Mouse (Mus musculus) kidney, adult 8-10 months (tissue): ENCODE results near the gene Cacna1c.

Experiments
- DNase-seq, 2 experiments: peaks; one replicate each; pipeline ENCODE4 v3.0.0; 2022

The Cacna1c gene

DNA sequence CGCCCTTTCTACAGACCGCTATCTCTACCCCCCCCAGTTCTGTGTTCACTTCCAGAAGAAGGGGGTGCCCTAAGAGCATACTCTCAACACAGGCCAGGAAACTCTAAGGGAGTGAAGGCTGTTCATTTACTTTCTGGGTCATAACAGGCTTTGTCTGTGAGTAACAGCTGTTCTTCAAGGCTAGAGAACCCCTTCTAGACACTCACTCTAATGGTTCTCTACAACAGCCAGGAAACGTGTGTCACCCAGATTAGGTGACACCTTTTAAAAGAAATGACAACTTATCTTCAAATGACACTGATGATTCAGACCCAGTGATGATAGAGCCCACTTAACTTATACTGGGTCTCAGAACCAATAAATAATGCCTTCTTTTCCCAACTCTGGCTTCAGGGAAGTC lies 461.1 kb downstream of the Cacna1c start:
- DNase-seq: no peak

DNA sequence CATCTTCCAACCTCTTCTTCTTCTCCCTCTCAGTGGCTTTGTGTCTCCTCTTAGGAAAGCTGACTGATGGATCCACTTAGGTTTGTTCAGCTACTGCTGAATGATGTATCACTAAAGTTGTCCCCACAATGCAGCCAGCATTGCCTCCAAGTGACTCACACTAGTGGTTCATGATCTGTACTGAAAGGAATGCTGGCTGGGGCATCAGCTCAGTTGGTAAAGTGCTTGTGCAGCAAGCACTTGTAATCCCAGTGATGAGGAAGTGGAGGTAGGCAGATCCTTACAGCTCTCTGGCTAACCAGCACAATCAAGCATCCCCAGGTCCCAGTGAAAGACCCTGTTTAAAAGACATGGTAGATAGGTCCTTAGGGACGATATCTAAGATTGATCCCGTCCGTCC lies 464.3 kb downstream of the Cacna1c start:
- no peak for DNase-seq

DNA sequence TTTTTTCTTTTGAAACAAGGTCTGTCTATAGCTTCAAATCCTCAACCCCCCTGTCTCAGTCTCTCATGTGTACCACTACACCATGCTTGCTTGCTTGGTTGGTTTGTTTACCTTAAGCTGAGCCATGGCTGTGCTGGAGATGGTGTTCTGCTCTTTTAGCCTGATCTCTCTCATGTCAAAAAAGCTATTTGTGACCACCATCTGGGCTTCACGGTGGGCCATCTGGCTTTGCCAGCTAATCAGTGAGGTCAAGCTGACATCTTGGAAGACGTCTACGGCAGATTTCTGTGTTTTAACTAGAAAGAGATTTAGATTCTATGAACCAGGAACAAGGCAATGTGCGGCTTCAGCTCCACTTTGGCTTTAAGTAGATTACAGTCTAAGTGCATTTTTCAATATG lies 471.3 kb downstream of the Cacna1c start:
- DNase-seq: no peak

DNA sequence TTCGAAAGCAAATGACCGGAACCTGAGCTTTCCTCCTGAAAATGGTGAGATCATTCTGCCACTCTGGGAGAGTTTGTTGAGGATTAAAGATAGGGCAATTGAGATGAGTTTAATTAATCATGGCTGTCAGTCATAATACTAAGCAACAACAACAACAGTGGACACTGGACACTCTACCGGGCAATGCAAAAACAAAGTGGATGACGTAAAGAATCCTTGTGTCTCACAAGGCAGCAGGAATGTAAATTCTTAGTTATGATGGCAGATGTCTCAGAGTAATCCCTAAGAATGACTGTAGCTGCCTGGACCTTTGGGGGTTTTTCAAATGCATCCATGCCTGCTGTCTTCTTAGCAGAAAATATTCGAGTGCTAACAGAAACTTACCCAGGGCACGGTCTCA lies 471.8 kb downstream of the Cacna1c start:
- no peak for DNase-seq

DNA sequence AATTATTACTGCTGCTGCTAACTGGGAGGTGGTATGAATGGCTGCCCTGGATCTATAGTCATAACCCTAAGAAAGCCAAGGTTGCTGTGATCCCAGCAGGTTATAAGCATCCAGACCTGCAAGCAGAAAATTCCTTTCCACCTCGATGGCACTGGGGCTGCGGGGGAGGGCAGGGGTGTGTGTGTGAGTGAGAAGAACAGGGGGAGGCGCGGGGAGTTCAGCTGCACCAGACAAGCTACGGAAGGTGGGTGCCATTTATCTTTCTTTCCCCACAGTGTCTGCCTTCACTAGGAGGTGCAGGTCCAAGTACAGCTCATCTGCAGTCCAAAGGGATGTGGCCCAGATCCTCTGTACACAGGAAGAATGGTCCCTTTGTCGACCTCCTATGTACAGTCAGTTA lies 473.9 kb downstream of the Cacna1c start:
- no peak for DNase-seq

DNA sequence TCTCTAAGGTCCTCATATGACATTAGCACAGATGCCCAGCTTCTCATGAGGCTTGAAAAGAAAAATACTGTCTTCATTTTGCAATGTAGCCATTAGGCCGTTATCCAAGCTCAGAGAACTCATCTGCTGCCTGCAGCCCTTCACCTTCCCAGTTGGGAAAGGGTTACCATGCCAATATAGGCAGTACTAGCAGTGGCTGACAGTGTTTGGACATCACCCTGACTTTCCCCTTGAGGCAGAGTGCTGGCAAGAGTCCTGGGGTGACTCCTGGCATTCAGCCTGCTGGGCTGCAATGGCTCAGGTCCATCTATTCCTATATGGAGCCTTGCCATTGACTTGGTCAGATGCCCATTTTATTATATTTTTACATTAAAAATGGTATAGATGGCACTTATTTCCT lies 476.7 kb downstream of the Cacna1c start:
- no peak for DNase-seq

DNA sequence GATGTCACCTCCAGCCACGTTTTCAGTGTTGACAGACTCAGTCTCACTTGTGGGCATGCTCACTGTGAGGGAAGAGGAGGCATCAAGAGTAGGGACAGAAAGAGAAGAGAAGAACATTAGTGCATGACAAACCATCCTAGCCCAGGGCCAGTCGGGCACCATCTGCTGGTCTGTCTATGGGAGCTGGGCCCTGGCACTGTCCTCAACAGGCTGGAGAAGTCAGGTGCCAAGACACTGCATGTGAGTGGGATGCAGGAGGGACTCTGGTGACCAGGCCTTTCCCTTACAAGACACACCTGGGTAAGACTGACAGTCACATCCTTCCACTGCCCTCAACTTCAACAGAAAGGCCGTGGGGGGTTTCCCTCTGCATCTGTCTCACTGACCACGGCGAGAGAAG lies 482.9 kb downstream of the Cacna1c start:
- no peak for DNase-seq

DNA sequence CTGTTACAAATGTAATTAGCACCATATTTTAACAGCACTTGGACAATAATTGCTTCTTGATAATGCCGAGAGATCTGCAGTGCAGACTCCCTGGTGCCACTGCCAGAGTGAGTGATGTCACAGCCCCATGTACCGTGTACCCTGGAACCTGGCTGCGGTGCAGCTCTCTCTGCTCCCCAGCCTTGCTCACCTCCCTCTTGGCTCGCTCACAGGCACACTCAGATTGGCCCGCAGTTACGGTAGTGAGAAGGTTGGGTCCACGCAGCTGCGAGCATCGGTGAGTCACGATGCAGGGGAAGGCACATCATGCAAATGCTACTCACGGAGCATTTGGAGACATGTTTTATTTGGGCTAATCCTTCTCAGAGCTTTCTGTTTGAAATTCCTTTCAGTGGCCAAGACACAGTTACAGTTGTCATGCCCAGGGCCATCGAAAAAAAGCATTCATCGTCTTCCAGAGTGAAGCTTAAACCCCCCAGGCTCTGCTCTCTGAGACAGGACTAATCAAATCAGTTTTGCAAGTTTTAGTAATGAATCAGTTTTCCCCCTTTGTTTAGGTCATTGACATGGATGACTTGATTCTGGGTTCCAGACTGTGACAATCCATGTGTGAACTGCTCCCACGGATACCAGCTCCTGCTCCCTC lies 484.4 kb downstream of the Cacna1c start:
- DNase-seq: peak in 1 of 2 experiments; percentile 5

DNA sequence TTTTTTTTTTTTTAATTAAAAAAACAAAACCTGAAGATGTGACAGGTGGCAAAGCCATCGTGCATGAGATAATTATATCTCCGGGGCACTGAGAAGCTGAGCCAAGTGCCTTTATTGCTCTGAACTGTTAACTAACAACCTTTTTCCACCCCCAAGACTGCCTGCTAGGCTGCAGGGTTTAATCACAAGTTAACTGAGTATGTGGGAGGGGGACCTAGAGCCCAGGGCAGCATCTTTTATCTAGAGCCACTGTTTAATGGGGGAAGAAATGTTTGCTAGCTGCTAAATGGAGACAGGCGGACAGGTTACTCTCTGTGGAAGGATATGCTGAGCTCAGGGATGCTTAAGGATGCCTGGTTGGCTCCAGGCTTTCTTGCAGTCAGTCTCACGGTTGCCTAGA lies 489.2 kb downstream of the Cacna1c start:
- no peak for DNase-seq

DNA sequence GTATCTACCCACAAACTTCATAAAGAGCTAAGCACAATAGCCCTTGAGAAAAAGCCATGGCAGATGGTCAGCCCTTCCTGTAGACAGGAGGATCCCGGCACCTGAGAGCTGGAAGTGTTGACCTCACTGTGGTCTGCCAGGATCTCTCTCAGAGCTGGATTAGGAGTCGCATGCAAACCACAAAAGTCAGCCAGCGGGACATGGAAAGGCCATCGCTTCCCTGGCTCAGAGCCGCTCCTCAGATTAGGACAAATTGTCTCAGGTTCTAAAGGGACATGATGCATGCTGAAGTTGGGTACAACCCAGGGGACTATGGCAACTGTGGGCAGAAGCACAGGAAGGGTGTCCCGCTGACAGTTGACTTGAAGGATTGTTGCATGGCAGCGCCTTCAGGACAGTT lies 490.4 kb downstream of the Cacna1c start:
- DNase-seq: no peak

DNA sequence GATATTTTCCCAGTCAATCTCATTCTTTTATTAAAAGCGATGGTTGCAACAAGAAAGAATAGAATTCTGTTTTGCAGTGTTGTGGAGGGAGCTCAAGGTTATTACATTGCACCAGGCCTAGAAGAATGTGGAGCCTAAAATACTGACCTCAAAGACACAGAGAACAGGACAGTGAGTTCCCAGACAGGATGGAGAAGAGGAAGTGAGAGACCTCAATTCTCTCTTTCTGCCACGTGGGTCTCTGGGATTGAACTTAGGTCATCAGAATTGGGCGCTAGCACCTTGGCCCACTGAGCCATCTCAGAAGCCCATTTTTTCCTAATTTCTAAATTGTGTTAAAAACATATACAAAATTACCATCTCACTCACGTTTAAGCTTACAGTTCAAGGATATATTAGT lies 501.6 kb downstream of the Cacna1c start:
- DNase-seq: no peak

DNA sequence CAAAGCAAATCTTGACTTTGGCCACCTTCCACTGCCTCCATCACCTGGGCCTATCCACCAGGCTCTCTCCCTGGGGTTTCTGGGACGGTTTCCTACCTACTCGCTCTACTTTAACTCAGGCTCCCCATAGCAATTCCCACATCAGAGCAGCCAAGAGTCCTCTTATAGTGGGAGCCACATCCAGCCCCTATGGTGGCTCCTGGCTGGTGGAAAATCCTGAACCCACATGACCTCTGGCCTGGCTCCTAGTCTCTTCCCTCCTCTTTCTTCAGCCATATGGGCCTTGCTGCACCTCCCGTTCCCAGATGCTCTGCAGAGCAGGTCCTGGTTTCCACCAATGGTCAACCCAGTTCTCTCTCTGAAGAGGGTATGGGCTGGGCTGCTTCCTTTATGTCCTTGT lies 506.8 kb downstream of the Cacna1c start:
- DNase-seq: no peak

DNA sequence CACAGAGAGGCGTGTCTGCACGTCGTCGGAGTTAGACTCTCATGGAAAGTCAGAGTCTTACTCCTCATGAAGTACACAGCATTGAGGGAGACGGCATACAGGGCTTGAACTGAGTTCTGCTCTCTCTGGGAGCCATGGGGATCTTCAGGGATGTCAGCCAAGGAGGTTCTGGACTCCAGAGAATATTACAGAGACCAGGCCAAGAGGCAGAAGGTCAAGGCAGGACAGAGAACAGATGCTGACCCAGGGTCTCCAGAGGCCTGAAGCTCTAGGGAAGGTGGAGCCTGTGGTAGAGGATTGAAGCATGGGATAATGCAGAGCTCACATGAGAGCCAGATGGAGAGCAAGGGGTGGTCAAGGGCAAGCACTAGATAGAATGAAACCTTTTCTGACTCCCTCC lies 507.4 kb downstream of the Cacna1c start:
- DNase-seq: no peak

DNA sequence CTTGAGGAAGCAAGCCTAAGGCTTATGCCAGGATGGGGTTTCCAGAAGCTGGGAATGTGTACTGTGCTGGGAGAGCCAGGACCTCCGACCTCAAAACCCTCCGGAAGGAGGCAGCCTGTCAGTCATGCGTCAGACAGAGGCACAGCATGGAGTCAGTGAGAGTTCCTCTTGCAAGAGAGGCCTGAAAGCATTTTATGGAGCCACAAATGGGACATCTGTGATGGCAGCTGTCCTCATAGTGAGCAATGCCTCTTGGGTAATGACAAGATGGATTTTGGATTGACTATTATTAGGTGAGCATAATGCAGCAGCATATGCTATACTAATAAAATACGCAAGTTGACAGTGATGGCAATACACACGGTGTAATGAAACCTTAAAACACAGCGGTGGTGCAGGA lies 515.4 kb downstream of the Cacna1c start:
- no peak for DNase-seq

DNA sequence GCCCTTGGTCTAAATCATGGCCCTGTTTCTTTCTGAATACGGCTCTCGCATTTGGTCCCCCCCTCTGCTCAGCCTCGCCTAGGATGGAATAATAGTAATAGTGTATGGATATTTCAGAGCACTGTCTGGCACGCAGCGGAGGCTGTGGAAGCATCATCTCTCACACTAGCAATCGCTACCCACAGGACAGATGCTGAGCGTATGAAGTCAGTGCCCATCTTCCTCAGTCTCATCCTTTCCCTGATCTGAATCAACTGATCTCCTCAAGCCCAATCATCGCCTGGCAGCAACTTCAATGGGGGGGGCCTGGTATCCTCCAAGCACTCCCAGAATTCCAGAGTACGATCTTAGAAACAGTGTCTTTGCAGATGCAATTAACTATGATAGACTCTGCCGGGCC lies 518.2 kb downstream of the Cacna1c start:
- DNase-seq: no peak

DNA sequence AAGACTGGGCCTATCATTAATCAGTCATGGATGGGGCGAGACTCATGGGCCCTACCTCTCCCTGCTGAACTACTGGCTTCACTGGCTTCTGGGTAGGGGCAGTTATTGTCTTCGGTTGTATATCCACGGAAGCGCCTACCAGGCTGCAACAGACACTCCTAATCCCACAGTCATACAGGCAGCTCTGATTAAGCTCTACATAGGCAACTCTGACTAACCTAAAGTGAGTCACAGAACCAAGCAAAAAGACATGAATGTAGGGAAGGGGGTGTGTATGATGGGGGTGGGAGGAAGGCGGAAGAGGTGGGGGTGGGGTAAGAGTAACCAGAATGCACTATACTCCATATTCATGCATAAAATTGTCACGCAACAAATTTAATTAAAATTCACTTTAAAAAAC lies 518.9 kb downstream of the Cacna1c start:
- DNase-seq: no peak

DNA sequence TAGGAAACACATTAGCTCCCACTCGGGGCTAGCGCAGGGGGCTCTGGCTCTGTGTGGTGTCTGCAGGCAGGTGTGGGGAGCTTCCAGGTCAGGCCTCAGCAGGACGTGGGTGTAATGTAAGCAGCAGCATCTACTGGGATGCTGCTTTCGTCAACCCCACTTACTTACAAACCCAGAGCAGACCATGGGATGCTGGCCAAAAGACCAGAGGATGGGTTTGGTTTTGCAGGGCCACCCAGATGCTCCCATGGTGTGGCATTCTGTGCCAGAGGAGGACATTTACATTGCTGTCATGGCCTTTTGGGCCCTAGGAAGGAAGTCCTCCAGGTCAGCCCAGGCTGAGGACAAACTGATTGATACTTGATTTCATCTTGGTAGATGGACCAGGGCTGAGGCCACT lies 521.4 kb downstream of the Cacna1c start:
- DNase-seq: no peak

DNA sequence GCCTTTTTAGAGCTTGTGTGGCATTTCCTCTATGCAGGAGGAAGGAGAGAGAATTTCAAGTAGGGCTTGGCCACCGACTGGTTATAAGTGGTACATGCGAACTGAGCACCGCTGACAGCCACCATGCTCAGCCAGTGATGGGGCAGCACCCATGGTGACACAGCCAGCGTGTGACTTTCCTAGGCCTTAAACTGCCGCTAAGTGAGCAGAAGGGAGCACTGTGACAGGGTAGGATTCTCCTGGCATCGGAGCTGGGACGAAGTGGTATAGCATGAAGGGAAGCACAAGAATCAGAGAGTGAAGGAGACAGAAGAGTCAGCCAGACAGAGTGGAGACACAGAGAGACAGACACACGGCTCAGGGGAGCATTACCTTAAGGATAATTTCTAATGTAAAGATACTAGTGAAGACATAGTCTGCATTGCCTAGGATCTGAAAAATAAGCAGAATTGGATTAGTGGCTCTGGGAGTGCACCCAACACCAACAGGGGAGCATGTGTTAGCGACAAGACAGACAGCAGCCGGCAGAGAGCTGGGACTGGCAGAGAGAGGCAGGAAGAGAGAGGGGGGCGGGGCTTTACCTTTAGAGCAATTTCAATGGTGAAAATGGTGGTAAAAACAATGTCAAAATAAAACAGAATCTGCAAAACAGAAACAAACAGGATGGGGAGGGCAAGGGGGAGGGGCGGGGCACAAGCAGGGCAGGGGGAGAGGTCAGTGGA lies 522.1 kb downstream of the Cacna1c start:
- DNase-seq: no peak

DNA sequence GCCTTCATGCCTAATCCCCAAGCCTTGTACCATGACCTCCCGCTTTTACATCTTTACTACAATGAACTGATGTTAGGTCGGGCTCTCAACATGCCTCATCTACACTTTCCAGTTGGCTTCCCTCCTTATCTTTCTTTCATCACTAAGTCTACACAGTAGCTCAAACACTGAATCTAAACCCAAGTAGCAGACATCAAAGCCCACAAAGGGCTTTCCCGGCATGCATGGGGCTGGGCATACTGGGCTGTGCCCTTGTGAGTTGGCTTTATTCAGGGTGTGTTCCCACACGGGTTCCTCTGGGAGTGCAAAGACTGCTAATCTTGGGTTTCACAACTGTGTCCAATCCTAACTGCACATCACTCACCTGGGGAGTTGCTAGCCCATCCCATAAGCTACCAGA lies 542.9 kb downstream of the Cacna1c start:
- no peak for DNase-seq

DNA sequence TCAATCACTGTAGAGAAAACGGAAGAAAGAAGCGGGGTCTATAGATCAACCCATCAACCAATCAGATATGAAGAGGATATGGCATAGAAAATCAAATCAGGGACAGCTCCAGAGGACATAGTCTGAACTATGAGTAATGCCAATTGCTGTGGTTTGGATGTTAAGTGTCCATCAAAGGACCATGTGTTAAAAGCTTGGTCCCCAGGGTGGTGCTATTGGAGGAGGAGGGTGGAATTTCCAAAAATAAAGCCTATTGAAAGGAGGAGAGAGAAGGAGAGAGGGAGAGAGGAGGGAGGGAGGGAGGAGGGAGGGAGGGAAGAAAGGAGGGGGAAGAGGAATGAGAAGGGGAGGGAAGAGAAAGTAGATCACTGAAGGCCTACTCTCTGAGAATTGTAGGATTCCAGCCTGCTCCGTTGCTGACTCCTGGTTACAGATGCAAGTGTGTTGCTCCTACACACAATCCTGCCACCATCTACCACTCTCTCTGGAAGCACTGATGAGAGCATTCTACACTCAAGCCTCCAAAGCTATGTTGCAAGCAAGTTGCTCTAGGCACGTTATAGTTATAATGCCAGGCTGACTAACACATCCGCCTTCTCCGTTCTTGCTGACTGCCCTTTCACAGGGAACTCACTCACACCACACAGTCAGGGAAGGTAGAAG lies 547.0 kb downstream of the Cacna1c start:
- DNase-seq: no peak

DNA sequence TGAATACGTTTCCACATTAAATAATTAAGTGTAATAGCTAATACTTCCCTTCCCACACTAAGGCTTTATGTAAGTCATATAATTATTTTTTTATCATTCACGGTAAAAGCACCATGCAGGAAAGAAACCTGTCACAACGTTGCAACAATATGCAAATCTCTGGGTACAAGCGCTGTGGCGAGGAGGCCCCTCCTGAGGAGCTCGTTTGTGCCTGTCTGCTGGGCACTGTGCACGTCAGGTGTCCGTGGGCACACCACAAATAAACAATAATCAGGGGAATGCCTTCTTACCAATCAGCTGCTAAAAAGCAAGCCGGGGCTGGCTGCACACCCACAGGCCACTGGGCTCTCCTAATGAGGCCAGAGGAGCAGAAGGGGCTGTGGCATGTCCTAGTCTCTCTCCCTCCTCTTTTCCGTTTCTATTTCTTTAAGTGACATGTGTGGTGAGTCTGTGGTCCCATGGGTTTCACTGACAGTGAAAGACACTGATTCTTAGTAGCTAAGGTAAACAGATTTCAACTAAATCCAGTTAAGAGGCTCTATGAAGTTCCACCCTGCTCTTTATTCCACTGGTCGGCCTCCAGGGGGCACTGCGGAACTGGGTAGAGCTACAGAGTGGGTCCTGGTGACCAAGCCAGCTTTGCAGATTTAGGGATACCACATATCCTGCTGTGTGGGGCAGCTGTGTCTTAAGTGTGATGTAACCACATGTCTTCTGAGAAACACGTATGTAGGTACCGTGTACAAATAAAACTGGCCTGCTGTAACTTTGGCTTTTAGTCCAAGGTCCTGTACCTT lies 549.8 kb downstream of the Cacna1c start:
- DNase-seq: peak; percentile 8 to 23

DNA sequence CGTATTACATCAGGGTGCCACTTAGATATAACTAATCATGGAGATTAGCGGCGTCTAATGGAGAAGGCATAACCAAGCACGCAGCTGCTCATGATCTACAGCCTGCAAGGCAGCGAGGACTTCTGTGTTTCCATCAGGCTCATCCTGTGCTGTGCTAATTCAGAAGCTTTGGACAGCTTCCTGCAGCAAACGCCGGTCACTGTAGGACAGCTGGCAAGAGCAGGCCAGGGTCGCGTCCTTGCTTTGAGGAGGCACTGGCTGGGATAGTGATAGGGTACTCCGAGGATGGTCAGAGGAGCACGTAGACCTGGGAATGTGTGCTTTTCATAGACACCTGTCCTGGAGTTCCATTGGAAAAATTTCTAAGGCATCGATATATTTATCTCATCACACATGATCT lies 551.4 kb downstream of the Cacna1c start:
- DNase-seq: no peak

DNA sequence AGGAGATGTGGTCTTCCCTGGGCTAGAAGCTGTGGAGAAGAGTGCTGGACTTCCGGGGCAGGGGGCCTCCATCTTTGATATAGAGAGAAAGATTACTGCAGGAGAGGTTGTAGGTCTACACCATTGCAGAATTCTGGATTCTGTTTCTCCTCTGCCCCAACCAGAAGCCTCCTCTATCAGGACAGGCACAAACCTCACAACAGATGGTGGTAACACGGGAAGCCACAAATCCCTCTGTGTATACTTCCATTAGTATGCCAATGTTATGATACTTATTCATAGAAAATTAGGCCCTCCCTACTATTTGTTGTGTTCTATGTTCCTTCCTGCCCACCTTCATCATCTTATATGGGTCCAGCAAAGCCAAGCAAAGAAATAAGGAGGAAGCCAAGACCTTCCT lies 552.7 kb downstream of the Cacna1c start:
- no peak for DNase-seq
